Mouse (Mus musculus): ENCODE measurements around the gene 5730455P16Rik.

- no peak for TF ChIP-seq CTCF (IDR thresholded peaks at IDR 0.05; ENCODE audit: insufficient read depth, low read length)
- TF ChIP-seq POLR2A (IDR thresholded peaks at IDR 0.05; ENCODE audit: borderline replicate concordance, extremely low read depth, low read depth, low read length): no peak
Observed at GRCm38 (mm10) chr11:80384461-80384860, 6.6 kb upstream of the 5730455P16Rik start.

All from lung, adult 2 months (tissue).